Mouse (Mus musculus): Measurements from ENCODE around the gene Cyp2w1. TPM values are rescaled to one million over a fixed set of nuclear protein-coding genes. Genes with fewer than 3 reads are reported as not detected.
"Not testable (repeated sequence)": the region's sequence is repeated elsewhere in the genome, so short reads cannot be mapped to it uniquely, and the experiment has no call there.

Cyp2w1 gene
- polyA plus RNA-seq, 1 experiment, result not detected

DNA sequence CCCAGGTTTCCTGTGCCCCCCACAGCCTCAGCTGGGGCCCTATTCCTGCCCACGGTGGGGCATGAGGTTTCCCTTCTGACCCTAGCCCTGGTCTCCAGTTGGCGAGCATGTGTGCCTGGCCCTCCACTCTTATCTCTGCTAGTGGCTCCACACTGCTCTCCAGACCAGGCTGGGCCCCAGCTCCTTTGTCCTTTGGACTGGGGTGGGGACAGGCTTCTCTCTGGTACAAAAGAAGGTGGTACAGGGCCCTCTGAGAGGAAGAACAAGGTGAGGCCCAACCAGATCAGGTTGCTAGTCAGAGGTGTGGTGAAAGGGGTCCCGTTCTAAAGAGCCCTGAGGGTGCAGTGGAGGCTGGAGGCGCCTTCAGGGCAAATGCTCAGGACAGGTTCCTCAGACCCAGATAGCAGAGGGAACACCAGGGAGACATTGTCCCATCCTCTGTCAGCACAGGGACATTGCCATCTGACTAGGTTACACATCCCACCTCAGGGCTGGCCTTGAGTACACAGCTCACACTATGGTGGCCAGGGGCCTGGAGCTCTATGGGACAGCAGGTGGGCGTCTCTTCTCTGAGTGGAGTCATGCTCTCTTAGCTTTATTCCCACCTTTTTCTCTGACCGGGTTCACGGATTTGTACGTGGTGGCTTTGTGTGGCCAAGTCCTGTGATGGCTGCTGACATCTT is 19.7 kb upstream of the Cyp2w1 start:
- TF ChIP-seq CTCF (IDR thresholded peaks at IDR 0.05; ENCODE audit: control insufficient read depth, insufficient read depth, insufficient replicate concordance, low read depth, low read length), result no peak
- no peak for TF ChIP-seq POLR2A (IDR thresholded peaks at IDR 0.05; ENCODE audit: control insufficient read depth, low read depth, low read length)
- Histone ChIP-seq H3K36me3 (ENCODE audit: control insufficient read depth, insufficient read depth, low read length) (no peaks in the 10 kb centered on the region; the same call in 1 of the 2 replicates), H3K4me3 (ENCODE audit: control insufficient read depth, low read depth, low read length) (no peak overlapping the region), H3K27ac (ENCODE audit: control insufficient read depth, insufficient read depth, low read depth, low read length) (no peak overlapping the region), H3K4me1 (ENCODE audit: control insufficient read depth, insufficient read depth, low read length) (peaks cover 2% of the 10 kb centered on the region; the same call in 1 of the 2 replicates), H3K27me3 (ENCODE audit: control insufficient read depth, insufficient read depth, low read length) (no peaks in the 10 kb centered on the region)

DNA sequence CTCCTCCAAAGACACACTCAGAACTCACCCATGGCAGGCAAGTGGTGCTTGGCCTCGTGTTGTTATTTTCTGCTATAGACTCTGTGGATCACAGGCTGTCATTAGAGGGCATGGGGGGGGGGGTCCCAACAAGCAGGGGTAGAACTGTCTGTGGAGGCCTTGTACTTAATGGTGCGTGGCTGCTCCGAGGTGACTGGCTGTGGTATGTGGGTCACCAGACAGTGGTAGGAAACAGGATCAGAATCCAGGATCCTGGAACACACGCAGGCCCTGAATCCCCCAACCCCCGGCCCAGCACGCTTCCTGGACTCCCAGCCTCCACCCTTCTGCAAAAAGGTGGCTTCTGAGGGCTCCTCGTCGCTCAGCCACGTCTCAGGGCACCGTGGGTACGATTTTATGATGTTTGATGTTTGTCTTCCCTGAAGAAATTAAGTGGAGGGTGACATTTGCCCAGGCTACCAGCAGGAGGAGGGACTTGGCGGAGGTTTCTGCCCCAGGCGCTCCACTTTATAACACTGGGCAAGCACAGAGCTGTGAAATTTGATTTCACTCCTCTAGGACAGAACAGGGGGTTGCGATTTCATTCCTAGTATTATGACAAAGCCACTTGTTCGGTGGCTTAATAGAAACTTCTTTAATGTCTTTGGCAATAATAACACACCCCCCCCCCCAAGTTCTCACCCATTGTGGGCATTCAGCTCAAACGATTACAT is 19.0 kb upstream of the Cyp2w1 start:
- Histone ChIP-seq H3K4me3 (ENCODE audit: control insufficient read depth, low read depth, low read length) (no peak overlapping the region), H3K4me1 (ENCODE audit: control insufficient read depth, insufficient read depth, low read length) (peaks cover 2% of the 10 kb centered on the region; the same call in 1 of the 2 replicates), H3K27me3 (ENCODE audit: control insufficient read depth, insufficient read depth, low read length) (no peaks in the 10 kb centered on the region), H3K27ac (ENCODE audit: control insufficient read depth, insufficient read depth, low read depth, low read length) (no peak overlapping the region), H3K36me3 (ENCODE audit: control insufficient read depth, insufficient read depth, low read length) (no peaks in the 10 kb centered on the region; the same call in 1 of the 2 replicates)
- TF ChIP-seq POLR2A (IDR thresholded peaks at IDR 0.05; ENCODE audit: control insufficient read depth, low read depth, low read length) (no peak), CTCF (IDR thresholded peaks at IDR 0.05; ENCODE audit: control insufficient read depth, insufficient read depth, insufficient replicate concordance, low read depth, low read length) (no peak)

DNA sequence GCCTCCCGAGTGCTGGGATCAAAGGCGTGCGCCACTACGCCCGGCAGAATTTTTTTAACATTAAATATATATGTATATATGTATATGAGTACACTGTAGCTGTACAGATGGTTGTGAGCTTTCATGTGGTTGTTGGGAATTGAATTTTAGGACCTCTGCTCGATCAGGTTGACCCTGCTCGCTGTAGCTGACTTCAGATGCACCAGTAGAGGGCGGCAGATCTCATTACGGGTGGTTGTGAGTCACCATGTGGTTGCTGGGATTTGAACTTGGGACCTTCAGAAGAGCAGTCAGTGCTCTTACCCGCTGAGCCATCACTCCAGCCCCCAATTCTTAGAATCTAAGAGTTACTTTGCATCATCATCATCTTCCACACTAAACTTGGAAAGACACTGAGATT is 18.0 kb upstream of the Cyp2w1 start:
- not testable (repeated sequence) for H3K27me3 ChIP-seq (ENCODE audit: control insufficient read depth, insufficient read depth, low read length); H3K27ac ChIP-seq (ENCODE audit: control insufficient read depth, insufficient read depth, low read depth, low read length); H3K4me1 ChIP-seq (ENCODE audit: control insufficient read depth, insufficient read depth, low read length); H3K36me3 ChIP-seq (ENCODE audit: control insufficient read depth, insufficient read depth, low read length); H3K4me3 ChIP-seq (ENCODE audit: control insufficient read depth, low read depth, low read length)

DNA sequence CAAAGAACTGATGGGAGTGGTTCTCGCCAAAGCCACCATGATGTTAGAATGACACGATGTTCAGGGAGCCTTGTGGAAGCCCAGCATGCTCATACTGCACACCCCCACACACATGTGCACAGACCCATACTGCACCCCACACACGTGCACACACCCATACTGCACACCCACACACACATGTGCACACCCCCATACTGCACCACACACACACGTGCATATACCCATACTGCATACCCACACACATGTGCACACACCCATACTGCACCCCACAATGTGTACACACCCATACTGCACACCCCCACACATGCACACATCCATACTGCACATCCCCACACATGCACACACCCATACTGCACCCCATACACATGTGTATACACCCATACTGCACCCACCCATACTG is 16.8 kb upstream of the Cyp2w1 start:
- H3K27ac ChIP-seq (ENCODE audit: control insufficient read depth, insufficient read depth, low read depth, low read length), result no peak overlapping the region
- H3K4me1 ChIP-seq (ENCODE audit: control insufficient read depth, insufficient read depth, low read length), result peaks cover 7% of the 10 kb centered on the region
- TF ChIP-seq CTCF (IDR thresholded peaks at IDR 0.05; ENCODE audit: control insufficient read depth, insufficient read depth, insufficient replicate concordance, low read depth, low read length) (no peak), POLR2A (IDR thresholded peaks at IDR 0.05; ENCODE audit: control insufficient read depth, low read depth, low read length) (no peak; the same call in 1 of the 2 replicates)
- no peaks in the 10 kb centered on the region; the same call in 1 of the 2 replicates for H3K36me3 ChIP-seq (ENCODE audit: control insufficient read depth, insufficient read depth, low read length)
- H3K4me3 ChIP-seq (ENCODE audit: control insufficient read depth, low read depth, low read length), result no peak overlapping the region
- no peaks in the 10 kb centered on the region for H3K27me3 ChIP-seq (ENCODE audit: control insufficient read depth, insufficient read depth, low read length)

DNA sequence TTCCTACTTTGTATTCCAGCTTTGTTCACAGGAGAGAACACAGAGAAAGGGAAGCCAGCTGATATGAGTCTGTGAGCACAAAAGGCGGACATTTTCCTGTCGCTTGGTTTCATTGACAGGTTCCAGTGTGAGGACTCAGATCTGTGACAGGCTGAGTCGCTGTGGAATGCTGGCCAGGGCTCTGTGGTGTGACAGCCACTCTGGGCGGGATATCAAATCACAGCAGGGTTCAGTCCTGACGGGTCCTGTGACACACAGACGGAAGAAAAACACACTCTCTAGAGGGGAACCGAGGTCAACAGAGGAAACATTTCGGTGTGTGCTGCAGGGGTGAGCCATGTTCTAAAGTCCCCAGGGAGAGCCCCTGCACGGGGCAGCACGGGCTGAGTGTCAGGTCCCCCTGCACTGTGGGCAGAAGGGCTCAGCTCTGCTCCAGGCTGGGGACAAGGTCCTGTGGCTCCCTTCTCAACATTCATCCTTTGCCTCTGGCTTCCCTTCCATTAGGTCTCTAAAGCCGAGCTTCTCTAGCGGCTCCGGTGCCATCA is 14.5 kb upstream of the Cyp2w1 start:
- Histone ChIP-seq H3K27ac (ENCODE audit: control insufficient read depth, insufficient read depth, low read depth, low read length) (no peak overlapping the region), H3K36me3 (ENCODE audit: control insufficient read depth, insufficient read depth, low read length) (peaks cover 3% of the 10 kb centered on the region), H3K27me3 (ENCODE audit: control insufficient read depth, insufficient read depth, low read length) (no peaks in the 10 kb centered on the region), H3K4me3 (ENCODE audit: control insufficient read depth, low read depth, low read length) (no peak overlapping the region), H3K4me1 (ENCODE audit: control insufficient read depth, insufficient read depth, low read length) (peaks cover 5% of the 10 kb centered on the region; the same call in 1 of the 2 replicates)
- no peak for TF ChIP-seq CTCF (IDR thresholded peaks at IDR 0.05; ENCODE audit: control insufficient read depth, insufficient read depth, insufficient replicate concordance, low read depth, low read length)
- no peak for TF ChIP-seq POLR2A (IDR thresholded peaks at IDR 0.05; ENCODE audit: control insufficient read depth, low read depth, low read length)

DNA sequence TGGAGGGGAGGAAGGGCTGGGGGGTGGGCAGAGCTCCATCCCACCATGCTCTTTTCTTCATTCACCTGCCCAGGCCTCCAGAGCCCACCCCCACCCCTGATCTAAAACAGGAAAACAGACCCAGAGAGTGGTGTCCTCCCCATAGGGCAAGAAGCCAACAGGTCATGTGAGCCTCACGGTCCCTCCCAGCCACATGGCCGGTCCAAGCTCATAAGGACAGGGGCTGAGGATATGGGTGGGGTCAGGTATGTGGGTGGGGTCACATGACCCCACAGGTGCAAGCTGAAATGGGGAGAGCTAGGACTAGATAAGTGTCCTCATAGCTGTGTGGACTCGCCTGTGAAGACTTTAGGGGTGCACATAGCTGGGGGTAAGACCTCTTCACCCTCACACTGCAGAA is 14.0 kb upstream of the Cyp2w1 start:
- no peak overlapping the region for H3K4me3 ChIP-seq (ENCODE audit: control insufficient read depth, low read depth, low read length)
- peaks cover 3% of the 10 kb centered on the region for H3K36me3 ChIP-seq (ENCODE audit: control insufficient read depth, insufficient read depth, low read length)
- no peaks in the 10 kb centered on the region for H3K27me3 ChIP-seq (ENCODE audit: control insufficient read depth, insufficient read depth, low read length)
- no peak overlapping the region for H3K27ac ChIP-seq (ENCODE audit: control insufficient read depth, insufficient read depth, low read depth, low read length)
- H3K4me1 ChIP-seq (ENCODE audit: control insufficient read depth, insufficient read depth, low read length), result peaks cover 5% of the 10 kb centered on the region; the same call in 1 of the 2 replicates
- TF ChIP-seq POLR2A (IDR thresholded peaks at IDR 0.05; ENCODE audit: control insufficient read depth, low read depth, low read length) (no peak), CTCF (IDR thresholded peaks at IDR 0.05; ENCODE audit: control insufficient read depth, insufficient read depth, insufficient replicate concordance, low read depth, low read length) (no peak)

DNA sequence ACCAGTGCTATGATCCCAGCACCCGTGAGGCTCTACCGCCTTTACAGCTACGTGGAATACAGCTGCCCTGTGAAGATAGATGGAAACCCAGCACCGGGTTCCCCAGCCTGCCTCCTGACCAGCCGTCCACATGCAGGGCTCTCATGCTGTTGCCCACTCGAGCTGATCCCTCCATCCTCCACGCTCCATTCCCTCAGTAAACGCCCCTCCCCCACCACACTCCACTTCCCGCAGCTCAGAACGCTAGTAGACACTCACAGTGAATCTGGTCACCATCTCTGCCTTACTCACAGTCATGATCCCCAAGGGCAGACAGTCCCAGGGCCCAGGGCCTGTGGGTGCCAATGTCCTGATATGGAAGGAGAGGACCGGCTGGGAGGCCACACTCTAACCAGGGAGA is 13.5 kb upstream of the Cyp2w1 start:
- Histone ChIP-seq H3K4me3 (ENCODE audit: control insufficient read depth, low read depth, low read length) (no peak overlapping the region), H3K4me1 (ENCODE audit: control insufficient read depth, insufficient read depth, low read length) (peaks cover 9% of the 10 kb centered on the region), H3K27me3 (ENCODE audit: control insufficient read depth, insufficient read depth, low read length) (no peaks in the 10 kb centered on the region), H3K36me3 (ENCODE audit: control insufficient read depth, insufficient read depth, low read length) (peaks cover 3% of the 10 kb centered on the region), H3K27ac (ENCODE audit: control insufficient read depth, insufficient read depth, low read depth, low read length) (no peak overlapping the region)
- TF ChIP-seq POLR2A (IDR thresholded peaks at IDR 0.05; ENCODE audit: control insufficient read depth, low read depth, low read length) (no peak), CTCF (IDR thresholded peaks at IDR 0.05; ENCODE audit: control insufficient read depth, insufficient read depth, insufficient replicate concordance, low read depth, low read length) (no peak)

Data from testis, adult 2 months (tissue).